Mouse (Mus musculus): Measurements from ENCODE around the gene Sdf2.

Gene Sdf2

GRCm38 (mm10) chr11:78245627-78246317 lies at the start of gene Sdf2, which contains the start of gene Supt6:
TSS of gene Sdf2 (plus strand) at chr11:78245746.
TSS of gene Supt6 (minus strand) at chr11:78245987.
- DNase-seq (ENCODE audit: low spot score), result peak; percentile 87

DNA sequence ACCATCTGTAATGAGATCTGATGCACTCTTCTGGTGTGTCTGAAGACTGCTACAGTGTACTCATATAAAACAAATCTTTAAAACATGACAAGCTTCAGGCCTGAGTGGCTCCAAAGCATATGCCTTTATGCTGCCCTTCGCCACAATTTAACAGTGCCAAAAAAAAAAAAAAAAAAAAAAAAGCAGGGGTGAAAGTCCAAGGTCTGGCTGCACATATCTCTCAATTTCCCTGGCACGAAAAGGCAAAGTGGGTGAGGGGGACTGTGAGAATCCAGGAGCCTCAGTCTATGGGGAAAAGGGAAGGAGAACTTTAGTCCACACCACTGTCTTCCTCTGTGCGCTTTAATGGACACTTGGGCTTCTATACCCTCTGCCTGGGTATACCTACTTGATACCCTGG lies 43.2 kb upstream of the Sdf2 start:
- DNase-seq (ENCODE audit: low spot score), result no peak

- no peak for DNase-seq (ENCODE audit: low spot score)
These were observed 41.3 kb upstream of the Sdf2 start for GRCm38 (mm10) chr11:78204287-78204686.

DNA sequence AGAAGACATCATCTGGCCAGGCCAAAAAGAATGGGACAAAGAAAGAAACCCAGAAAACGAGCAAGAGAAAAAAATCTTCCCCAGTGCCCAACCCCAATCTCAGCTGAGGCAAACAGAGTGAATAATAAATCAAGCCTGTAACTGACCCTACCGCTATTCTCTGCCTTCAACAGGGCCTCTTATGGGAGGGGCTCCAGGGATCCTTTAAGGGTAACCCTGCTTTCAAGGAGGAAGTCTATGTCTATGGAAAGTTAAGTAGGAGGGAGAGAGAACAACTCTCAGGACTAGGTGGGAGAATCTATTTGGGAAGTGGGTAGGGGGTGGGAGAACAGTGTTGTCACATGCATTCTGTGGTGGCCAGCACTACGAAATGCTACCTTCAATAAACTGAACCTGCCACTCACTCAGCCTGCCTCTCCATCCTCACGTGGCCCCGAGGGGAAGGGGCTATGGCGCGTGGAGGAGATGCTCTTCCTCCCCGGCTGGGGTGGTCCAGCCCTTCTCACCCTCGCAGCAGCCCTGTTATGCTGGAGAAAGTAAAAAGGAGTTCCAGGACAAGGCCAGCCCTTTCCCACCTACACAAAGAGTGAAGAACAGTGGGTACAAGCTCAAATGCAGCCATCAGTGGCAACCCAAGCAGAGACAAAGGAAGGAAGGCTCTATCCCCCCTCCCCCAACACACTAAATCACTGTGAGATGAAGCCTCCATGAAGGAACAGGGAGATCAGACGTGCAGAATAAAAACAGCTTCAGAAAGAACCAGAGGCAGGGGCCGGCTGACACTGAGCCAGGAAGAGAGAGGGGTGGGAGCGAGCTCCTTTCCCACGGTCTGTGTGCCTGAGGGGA lies 40.0 kb upstream of the Sdf2 start:
- no peak for DNase-seq (ENCODE audit: low spot score)

GRCm38 (mm10) chr11:78207190-78207589 lies 38.4 kb upstream of the Sdf2 start:
- no peak for DNase-seq (ENCODE audit: low spot score)

GRCm38 (mm10) chr11:78209886-78210285 lies 35.7 kb upstream of the Sdf2 start:
- no peak for DNase-seq (ENCODE audit: low spot score)

DNA sequence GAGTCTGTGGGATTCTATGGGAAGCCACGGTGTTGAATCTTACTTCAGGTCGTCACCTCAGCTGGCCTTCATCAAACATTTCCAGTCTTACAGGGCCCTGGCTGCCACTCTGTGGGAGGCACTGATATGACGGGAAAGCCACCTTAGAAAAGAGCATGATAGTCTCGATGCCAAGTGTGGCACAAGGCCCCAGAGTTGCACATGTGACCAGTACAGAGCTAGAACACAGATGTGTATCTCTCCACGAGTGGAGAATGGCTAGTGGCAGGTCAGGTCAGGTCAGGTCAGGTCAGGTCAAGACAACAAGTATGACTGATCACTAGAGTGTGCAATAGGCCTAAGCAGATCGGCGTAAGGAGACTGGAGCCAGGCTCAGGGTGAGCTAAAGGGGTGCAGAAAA lies 34.9 kb upstream of the Sdf2 start:
- DNase-seq (ENCODE audit: low spot score), result no peak

DNA sequence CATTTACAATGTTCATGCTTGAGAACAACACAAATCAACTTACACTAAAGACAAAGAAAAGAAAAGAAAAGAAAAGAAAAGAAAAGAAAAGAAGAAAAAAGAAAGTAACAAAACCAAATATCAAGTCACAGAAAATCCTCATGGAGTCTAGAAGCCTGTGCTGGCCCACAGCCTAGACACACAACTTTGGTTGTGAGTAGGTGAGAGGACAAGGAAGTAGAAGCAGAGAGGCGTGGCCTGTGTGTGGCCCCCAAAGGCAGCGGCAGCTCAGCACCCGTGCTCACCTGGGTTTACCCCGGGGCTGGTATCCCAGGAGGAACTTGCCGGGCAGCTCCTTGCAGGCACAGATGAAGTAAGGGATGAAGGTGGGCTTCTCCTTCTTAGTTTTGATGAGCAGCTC lies 34.0 kb upstream of the Sdf2 start:
- DNase-seq (ENCODE audit: low spot score), result no peak

GRCm38 (mm10) chr11:78213086-78213817 lies 32.3 kb upstream of the Sdf2 start:
- DNase-seq (ENCODE audit: low spot score), result no peak

DNA sequence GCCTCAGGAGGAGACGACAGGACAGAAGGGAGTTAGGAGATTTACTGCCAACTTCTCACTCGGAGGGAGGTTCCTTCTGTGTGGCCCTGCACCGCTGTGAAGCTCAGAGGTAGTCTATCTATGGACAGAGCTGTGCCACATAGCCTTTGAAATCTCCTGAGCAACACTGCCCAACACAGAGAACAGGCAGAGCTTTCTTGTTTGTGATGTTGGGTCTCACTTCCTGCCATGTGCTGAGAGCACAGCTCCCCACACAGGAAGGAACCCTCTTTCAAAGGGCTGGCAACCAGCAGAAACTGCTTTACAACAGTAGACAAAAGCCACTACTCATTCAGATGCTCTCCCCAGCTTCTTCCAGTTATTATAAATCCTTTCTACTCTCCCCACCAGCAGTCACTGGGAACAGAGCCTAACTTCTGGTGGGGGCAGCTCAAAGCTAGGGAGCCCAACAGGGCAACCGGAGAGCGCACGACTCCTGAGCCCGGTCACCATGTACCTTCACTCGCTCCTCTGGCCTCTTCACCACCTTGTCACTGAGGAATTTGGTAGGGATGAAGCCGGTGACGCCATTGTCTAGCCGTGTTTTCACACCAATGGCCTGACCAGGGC lies 29.7 kb upstream of the Sdf2 start:
- DNase-seq (ENCODE audit: low spot score), result no peak

DNA sequence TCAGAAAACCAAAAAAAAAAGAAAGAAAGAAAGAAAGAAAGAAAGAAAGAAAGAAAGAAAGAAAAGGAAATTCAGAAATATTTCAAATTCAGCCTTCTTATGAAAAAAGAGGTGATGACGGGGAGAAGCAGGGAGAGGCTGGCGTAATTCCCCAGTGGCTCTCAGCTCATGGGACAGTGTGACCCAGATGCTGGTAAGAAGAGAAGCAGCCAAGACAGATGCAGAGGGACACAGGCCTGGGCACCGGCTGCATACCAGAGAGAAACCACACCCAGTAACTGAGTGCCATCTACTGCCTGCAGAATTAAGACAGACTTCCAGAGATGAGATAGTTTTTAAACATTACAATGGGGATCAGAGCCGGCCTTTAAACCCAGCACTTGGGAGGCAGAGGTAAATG lies 22.0 kb upstream of the Sdf2 start:
- DNase-seq (ENCODE audit: low spot score), result no peak

GRCm38 (mm10) chr11:78231518-78231917 lies 14.0 kb upstream of the Sdf2 start:
- no peak for DNase-seq (ENCODE audit: low spot score)

- DNase-seq (ENCODE audit: low spot score), result no peak
These were observed 5.2 kb upstream of the Sdf2 start for GRCm38 (mm10) chr11:78240193-78240857.

DNA sequence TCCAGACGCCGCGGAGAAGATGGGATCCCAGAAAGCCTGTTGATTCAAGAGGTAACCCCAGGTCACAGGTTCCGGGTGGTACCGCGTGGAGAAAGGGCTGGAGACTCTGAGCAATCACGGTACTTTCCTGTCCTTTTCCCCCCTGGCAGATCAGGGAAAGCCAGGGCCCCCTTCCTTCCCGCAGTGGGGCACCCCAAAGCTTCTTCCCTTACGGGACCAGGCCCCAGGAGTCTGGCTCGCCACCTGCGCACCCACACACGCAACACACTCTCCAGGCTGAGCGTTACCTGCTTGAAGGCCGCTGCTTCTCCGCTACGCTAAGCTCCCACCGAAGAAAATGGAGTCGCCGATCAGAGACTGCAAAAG lies 302 bp upstream of the Sdf2 start:
- DNase-seq (ENCODE audit: low spot score), result no peak

GRCm38 (mm10) chr11:78246318-78247011 lies 919 bp downstream of the Sdf2 start:
- DNase-seq (ENCODE audit: low spot score), result no peak

DNA sequence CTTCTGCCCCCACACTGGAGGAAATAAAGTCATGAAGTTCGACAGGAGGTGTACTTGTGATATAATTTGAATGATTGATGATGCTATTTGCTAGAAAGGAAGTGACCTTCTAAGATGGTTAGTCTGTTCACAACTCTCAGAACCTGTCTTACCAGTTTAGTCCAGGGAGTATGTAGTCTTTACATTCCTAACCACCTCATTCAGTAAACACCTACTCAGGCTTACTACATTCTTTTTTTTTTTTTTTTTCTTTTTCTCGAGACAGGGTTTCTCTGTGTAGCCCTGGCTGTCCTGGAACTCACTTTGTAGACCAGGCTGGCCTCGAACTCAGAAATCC lies 1.4 kb downstream of the Sdf2 start:
- no peak for DNase-seq (ENCODE audit: low spot score)

GRCm38 (mm10) chr11:78247727-78248140 lies 2.2 kb downstream of the Sdf2 start:
- no peak for DNase-seq (ENCODE audit: low spot score)

DNA sequence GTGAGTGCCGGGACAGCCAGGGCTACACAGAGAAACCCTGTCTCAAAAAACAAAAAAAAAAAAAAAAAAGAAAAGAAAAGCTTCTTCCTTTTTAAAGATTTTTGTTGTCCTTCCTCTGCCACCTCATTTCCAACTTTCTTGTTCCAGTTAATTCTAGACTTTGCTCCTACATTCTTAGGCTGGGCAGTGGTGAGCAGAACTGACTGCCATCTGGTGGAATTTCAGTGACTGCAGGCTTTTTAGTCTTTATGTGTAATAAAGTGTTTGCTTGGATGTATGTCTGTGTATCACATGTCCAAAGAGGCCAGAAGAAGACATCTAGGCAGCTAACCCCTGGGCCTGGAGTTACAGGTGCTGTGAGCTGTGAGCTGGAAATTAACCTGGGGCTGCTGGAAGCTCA lies 11.1 kb downstream of the Sdf2 start:
- no peak for DNase-seq (ENCODE audit: low spot score)

- DNase-seq (ENCODE audit: low spot score), result no peak
These were observed 15.1 kb downstream of the Sdf2 start for GRCm38 (mm10) chr11:78260489-78261258.
